Mouse (Mus musculus): ENCODE measurements at regions not wholly inside any gene's neighbourhood (a gene's known extent, or its start where the extent isn't known, plus 50 kb on each side); places are given as distances from the start of the nearest gene placed in this dataset.

DNA sequence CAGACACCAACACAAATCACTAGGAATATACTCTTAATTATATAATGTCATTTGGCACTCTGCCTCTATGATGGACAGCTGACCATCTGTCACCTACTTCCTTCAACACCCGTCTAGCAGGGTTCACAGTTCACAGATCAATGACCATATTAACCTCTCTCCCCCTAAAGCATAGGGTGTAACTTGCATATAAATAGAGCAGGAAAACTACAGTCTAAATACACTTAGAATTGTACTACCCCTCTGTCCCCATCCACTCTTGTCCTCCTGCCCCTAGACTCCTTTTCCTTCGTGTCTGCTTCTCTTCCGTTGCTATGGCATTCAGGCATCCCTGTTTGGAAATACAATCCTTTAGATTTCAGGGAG lies 181.6 kb downstream of the Atp6ap1l start:
- Histone ChIP-seq H3K79me3 (ENCODE audit: low read depth) (no peaks in the 10 kb centered on the region), H3K79me2 (ENCODE audit: control insufficient read depth, insufficient read depth) (no peaks in the 10 kb centered on the region), H3K27me3 (ENCODE audit: control insufficient read depth, insufficient read depth, insufficient read length) (no peaks in the 10 kb centered on the region), H3ac (ENCODE audit: control insufficient read depth, insufficient read length, low read depth) (no peak overlapping the region), H3K36me3 (ENCODE audit: control insufficient read depth, insufficient read depth) (no peaks in the 10 kb centered on the region), H3K4me3 (ENCODE audit: insufficient read depth, poor library complexity, severe bottlenecking) (no peak overlapping the region)
- TF ChIP-seq MYOD1 (IDR thresholded peaks at IDR 0.05; ENCODE audit: control insufficient read depth, insufficient read length, low read depth) (no peak), MAX (IDR thresholded peaks at IDR 0.05) (no peak), CEBPB (IDR thresholded peaks at IDR 0.05; ENCODE audit: low read depth) (no peak), FOSL1 (IDR thresholded peaks at IDR 0.05; ENCODE audit: insufficient read depth, low read length, poor library complexity, severe bottlenecking) (no peak), MYOG (IDR thresholded peaks at IDR 0.05; ENCODE audit: control insufficient read depth, extremely low read depth, insufficient read length) (no peak), CTCF (IDR thresholded peaks at IDR 0.05; ENCODE audit: control insufficient read depth, insufficient read depth, insufficient read length) (no peak), USF1 (IDR thresholded peaks at IDR 0.05; ENCODE audit: low read depth) (no peak)

- H3K79me2 ChIP-seq (ENCODE audit: control insufficient read depth, insufficient read depth), result no peaks in the 10 kb centered on the region
These were observed 182.3 kb downstream of the Atp6ap1l start for GRCm38 (mm10) chr13:90722599-90723532.

DNA sequence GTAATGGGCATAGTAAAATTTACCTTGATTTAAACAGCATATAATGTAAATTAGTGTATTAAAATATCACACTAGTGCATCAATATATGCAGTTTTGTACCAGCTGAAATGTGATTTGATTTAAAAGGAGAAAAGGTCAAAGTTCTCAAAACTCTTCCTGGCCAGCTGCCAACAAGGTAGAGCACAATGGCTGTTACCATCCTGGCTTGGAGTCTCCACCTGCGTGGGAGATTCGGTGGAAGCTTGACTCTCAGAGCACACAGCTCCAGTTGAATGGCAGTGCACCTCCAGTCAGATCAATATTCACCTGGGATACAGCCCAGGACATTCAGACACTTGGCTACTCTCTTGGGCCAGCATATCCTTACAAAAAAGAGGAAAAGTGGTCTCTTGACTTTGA lies 220.8 kb downstream of the Atp6ap1l start:
- no peaks in the 10 kb centered on the region for H3K36me3 ChIP-seq (ENCODE audit: control insufficient read depth, insufficient read depth)
- no peaks in the 10 kb centered on the region for H3K79me3 ChIP-seq (ENCODE audit: low read depth)

More at GRCm38 (mm10) chr13:90722599-90723532, 182.3 kb downstream of the Atp6ap1l start:
- no peaks in the 10 kb centered on the region for H3K36me3 ChIP-seq (ENCODE audit: control insufficient read depth, insufficient read depth)
- TF ChIP-seq USF1 (IDR thresholded peaks at IDR 0.05; ENCODE audit: low read depth), result no peak
- TF ChIP-seq CTCF (IDR thresholded peaks at IDR 0.05; ENCODE audit: control insufficient read depth, insufficient read depth, insufficient read length), result no peak
- no peak for TF ChIP-seq CEBPB (IDR thresholded peaks at IDR 0.05; ENCODE audit: low read depth)
- H3K79me3 ChIP-seq (ENCODE audit: low read depth), result no peaks in the 10 kb centered on the region
- no peaks in the 10 kb centered on the region for H3K27me3 ChIP-seq (ENCODE audit: control insufficient read depth, insufficient read depth, insufficient read length)
- no peak overlapping the region for H3K4me3 ChIP-seq (ENCODE audit: insufficient read depth, poor library complexity, severe bottlenecking)
- no peak overlapping the region for H3ac ChIP-seq (ENCODE audit: control insufficient read depth, insufficient read length, low read depth)

DNA sequence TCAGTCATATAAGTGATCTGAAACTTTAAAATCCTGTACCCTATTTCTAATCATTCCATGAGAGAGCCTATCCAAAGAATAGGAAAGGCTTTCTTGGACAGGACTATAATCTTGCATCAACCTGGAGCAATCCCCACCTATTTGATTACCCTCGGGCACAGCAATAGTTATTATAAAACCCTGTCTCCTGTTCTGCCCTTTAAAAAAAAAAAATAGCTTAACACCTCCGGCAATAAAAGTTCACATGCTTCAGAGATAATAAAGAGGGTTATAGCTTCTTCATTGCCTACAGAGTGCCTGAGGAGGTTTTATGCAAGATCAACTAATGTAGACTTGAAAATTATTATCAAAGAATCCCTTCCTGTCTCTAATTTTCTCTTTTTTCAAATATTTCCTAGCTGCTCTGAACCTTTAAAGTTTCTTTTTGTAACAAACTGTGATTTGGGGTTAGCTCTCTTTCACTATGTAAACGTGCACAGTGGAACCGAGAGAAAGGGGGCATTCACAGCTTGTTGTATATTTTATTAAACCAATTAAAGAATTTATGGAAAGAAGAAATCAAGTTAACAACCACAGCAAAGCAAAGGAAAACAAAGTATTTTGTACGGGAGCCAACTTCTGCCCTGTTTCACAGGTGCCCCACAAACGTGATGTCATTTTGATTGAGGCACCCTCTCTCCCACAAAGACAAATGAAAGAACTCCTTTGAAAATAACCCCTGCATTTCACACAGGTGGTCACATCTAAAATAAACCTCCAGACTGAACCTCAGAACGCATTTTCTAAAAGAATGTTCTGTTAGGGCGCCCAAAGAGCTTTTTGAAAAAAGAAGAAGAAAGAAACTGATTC lies 225.8 kb downstream of the Atp6ap1l start:
- Histone ChIP-seq H3K4me3 (ENCODE audit: insufficient read depth, poor library complexity, severe bottlenecking) (no peak overlapping the region), H3K79me3 (ENCODE audit: low read depth) (no peaks in the 10 kb centered on the region), H3ac (ENCODE audit: control insufficient read depth, insufficient read length, low read depth) (no peak overlapping the region), H3K27me3 (ENCODE audit: control insufficient read depth, insufficient read depth, insufficient read length) (no peaks in the 10 kb centered on the region), H3K79me2 (ENCODE audit: control insufficient read depth, insufficient read depth) (no peaks in the 10 kb centered on the region), H3K36me3 (ENCODE audit: control insufficient read depth, insufficient read depth) (no peaks in the 10 kb centered on the region)
- TF ChIP-seq CTCF (IDR thresholded peaks at IDR 0.05; ENCODE audit: control insufficient read depth, insufficient read depth, insufficient read length) (no peak), MAX (IDR thresholded peaks at IDR 0.05) (no peak), FOSL1 (IDR thresholded peaks at IDR 0.05; ENCODE audit: insufficient read depth, low read length, poor library complexity, severe bottlenecking) (no peak), MYOG (IDR thresholded peaks at IDR 0.05; ENCODE audit: control insufficient read depth, extremely low read depth, insufficient read length) (no peak), USF1 (IDR thresholded peaks at IDR 0.05; ENCODE audit: low read depth) (no peak), CEBPB (IDR thresholded peaks at IDR 0.05; ENCODE audit: low read depth) (no peak), MYOD1 (IDR thresholded peaks at IDR 0.05; ENCODE audit: control insufficient read depth, insufficient read length, low read depth) (no peak)

More for the DNA sequence above, 220.8 kb downstream of the Atp6ap1l start:
- no peaks in the 10 kb centered on the region for H3K27me3 ChIP-seq (ENCODE audit: control insufficient read depth, insufficient read depth, insufficient read length)
- no peak overlapping the region for H3ac ChIP-seq (ENCODE audit: control insufficient read depth, insufficient read length, low read depth)
- H3K4me3 ChIP-seq (ENCODE audit: insufficient read depth, poor library complexity, severe bottlenecking), result no peak overlapping the region
- TF ChIP-seq FOSL1 (IDR thresholded peaks at IDR 0.05; ENCODE audit: insufficient read depth, low read length, poor library complexity, severe bottlenecking) (no peak), MAX (IDR thresholded peaks at IDR 0.05) (no peak), MYOD1 (IDR thresholded peaks at IDR 0.05; ENCODE audit: control insufficient read depth, insufficient read length, low read depth) (no peak), USF1 (IDR thresholded peaks at IDR 0.05; ENCODE audit: low read depth) (no peak), CEBPB (IDR thresholded peaks at IDR 0.05; ENCODE audit: low read depth) (no peak), MYOG (IDR thresholded peaks at IDR 0.05; ENCODE audit: control insufficient read depth, extremely low read depth, insufficient read length) (no peak), CTCF (IDR thresholded peaks at IDR 0.05; ENCODE audit: control insufficient read depth, insufficient read depth, insufficient read length) (no peak)
- H3K79me2 ChIP-seq (ENCODE audit: control insufficient read depth, insufficient read depth), result no peaks in the 10 kb centered on the region

DNA sequence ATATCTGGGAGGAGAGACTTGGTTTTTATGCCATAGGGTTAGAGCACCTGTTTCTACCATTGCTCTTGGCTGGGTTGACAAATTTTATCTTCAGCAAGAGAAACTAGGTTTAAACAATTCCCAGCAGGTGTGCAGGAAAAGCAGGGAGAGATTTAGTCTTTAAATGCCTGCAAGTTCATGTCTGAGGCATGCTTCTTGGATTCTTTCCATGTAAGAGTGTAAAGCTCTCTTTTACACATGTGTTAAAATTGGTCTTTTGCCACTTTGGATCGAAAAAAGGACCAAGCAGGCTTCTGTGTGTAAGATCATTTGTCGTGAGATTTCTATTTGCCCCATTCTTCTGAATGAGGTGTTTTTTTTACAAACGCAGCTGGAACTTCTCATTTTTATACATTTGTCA lies 231.3 kb downstream of the Atp6ap1l start:
- H3K79me2 ChIP-seq (ENCODE audit: control insufficient read depth, insufficient read depth), result no peaks in the 10 kb centered on the region
- H3K4me3 ChIP-seq (ENCODE audit: insufficient read depth, poor library complexity, severe bottlenecking), result no peak overlapping the region
- H3ac ChIP-seq (ENCODE audit: control insufficient read depth, insufficient read length, low read depth), result no peak overlapping the region
- H3K36me3 ChIP-seq (ENCODE audit: control insufficient read depth, insufficient read depth), result no peaks in the 10 kb centered on the region
- no peak for TF ChIP-seq CTCF (IDR thresholded peaks at IDR 0.05; ENCODE audit: control insufficient read depth, insufficient read depth, insufficient read length)
- no peaks in the 10 kb centered on the region for H3K27me3 ChIP-seq (ENCODE audit: control insufficient read depth, insufficient read depth, insufficient read length)
- H3K79me3 ChIP-seq (ENCODE audit: low read depth), result no peaks in the 10 kb centered on the region
